Mouse (Mus musculus) megakaryocyte-erythroid progenitor cell, adult 5-6 weeks (primary cell): ENCODE data around the gene Tas1r3. TPM values are rescaled to one million over a fixed set of nuclear protein-coding genes. Genes with fewer than 3 reads are reported as not detected.

ENCODE experiments used
- ATAC-seq: replicated peaks from 2 replicates; pipeline ENCODE4 v1.8.0; 2016; ENCODE audit warnings: mild to moderate bottlenecking, inconsistent platforms; ENCODE audit not compliant: severe bottlenecking, poor library complexity, low FRiP score, low TSS enrichment
- total RNA-seq, 2 experiments: library from RNA; stranded (forward) in 1 of 2; stranded (reverse) in 1 of 2; fragments of 200-1000, 215-1000 nt in 1 of 2; fragments of >200 nt in 1 of 2; fragmentation: Nextera tagmentation in 1 of 2; gene quantifications; 2 replicates each; pipeline ENCODE4 v1.2.3; 2014 to 2017

The Tas1r3 gene
- total RNA-seq, 2 experiments from 2014 or later, result 1.2 TPM; not detected in 1

DNA sequence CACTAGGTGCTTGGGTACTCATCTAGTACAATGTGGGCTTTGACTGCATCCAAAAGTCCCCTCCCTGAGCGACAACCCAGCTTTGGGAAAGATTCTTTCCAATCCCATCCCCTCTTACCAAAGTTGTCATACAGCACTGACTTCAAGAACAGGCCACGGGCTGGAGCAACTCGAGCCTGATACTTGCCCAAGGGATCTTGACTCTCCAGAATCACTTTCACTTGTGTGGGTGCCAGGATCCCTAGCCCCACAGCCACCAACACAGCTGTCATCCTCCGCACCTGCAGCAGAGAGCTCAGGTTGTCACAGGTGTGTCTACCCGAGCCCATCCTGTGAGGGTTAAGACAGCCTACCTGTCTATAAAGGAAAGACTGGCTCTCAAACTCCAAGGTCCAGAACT lies 26.2 kb upstream of the Tas1r3 start:
- ATAC-seq, result no peak

DNA sequence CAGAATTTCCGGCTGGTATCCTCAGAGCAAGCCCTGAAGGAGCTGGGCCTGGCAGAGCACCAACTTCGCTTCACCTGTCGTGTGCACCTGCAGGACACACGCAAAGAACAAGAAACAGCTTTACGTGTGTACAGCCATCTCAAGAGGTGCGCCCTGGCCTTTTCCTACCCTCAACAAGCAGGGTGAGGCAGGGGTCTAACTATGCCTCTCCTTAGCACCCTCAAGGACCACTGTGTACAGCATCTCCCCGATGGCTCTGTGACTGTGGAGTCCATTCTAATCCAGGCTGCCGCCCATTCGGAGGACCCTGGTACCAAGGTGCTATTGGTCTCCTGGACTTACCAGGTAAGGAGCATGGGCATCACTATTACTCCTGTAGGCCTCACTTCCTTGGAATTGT lies 25.0 kb upstream of the Tas1r3 start:
- ATAC-seq, result no peak

DNA sequence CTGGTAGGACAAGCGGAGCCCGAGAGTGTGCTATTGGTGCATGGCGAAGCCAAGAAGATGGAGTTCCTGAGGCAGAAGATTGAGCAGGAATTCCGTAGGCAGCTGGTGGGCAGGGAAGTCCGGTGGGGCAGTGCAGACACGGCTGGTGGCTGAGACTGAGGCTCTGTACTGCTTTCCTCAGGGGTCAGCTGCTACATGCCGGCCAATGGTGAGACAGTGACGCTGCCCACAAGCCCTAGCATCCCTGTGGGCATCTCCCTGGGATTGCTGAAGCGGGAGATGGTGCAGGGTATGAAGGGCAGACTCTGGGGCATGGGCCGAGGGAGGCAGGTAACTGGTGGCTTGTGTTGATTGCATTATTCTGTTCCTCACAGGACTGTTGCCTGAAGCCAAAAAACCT lies 24.5 kb upstream of the Tas1r3 start:
- no peak for ATAC-seq

DNA sequence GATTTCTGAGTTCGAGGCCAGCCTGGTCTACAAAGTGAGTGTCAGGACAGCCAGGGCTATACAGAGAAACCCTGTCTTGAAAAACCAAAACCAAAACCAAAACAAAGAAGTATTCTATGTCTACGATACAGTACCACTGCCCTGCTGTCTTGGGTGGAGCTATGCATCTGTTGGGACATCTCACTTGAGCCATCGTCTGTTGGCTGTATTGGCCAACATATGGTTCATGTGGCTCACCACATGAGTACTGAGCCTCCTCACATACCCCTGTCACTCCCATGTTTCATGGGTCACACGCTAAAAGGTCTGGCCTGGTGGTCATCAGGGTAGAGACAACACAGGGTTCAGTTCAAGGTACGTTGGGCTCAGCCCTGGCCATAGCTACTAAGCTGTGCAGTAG lies 23.2 kb upstream of the Tas1r3 start:
- ATAC-seq, result no peak

DNA sequence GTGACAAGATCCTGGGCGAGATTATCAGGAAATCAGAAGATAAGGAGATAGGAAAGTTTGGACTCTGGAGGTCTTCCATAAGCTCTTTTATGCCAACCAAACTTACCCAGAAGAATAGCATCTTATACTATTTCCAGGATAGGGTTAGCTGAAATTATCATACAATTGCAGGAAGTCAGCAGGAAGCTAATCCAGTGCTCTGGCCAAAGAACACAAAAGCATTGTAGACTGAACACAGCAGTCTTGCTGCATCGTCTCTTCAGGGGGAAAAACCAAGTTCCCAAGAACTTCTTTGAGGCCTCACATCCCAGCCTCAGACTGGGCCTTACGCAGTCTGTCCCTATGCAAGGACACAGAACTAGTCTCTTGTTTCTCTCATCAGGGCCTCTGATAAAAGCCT lies 20.4 kb upstream of the Tas1r3 start:
- ATAC-seq, result no peak

DNA sequence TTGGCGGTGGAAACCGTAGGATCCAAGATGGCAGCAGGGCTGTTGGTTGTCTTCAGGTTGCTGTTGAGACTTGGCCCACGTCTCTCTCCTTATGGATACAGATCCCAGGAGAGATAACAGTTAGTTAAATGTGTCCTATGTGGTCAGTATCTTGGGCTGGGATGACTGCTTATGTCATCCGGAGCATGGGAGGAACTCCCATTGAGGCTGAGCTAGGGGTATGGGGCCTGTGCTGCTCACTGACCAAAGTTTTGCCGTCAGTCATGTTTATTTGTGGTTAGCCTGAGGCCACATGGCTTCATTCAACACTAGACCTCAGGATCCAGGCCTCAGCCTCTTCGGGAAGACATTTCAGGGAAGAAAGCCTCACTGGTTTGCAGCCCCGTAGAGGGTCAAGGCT lies 8.2 kb upstream of the Tas1r3 start:
- ATAC-seq, result no peak

DNA sequence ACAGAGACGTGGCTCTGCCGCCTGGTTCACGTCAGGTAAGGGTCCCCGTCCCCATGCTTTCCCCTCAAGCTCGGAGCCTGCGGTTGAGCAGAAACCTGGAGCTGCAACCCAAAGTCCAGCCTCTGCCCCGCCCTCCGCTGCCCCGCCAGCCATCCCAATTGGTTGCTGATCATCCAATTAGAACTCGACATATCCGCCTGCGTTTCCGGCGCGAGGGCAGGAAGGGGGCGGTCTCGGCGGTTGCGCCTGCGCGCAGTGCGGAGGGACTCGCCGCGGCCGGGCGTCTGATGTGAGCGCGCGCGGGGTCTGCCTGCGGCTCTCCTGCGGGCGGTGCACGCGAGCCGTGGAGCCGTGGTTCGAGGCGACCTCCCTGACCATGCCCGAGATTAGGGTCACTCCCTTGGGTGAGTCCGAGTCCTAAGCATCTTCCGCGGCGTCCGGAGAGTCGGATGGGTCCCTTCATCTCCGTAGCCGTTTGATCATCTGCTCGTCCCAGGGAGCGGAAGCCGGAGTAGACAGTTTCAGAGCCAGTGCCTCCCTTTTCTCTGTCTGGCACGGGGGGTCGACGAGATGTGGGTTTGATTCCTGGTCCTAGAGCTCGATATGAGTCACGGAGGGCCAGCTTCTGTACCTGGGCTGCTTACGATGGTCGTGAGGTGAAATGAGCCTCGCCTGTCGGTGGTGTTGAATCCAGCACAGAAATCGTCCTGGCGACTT lies 6.3 kb upstream of the Tas1r3 start, which contains the start of the genes Cptp and Ints11:
TSS of gene Cptp (minus strand) at position 124 of the 717 bp plus-strand sequence.
TSS of gene Ints11 (plus strand) at position 230 of the 717 bp plus-strand sequence.
- peak; percentile 94 for ATAC-seq

DNA sequence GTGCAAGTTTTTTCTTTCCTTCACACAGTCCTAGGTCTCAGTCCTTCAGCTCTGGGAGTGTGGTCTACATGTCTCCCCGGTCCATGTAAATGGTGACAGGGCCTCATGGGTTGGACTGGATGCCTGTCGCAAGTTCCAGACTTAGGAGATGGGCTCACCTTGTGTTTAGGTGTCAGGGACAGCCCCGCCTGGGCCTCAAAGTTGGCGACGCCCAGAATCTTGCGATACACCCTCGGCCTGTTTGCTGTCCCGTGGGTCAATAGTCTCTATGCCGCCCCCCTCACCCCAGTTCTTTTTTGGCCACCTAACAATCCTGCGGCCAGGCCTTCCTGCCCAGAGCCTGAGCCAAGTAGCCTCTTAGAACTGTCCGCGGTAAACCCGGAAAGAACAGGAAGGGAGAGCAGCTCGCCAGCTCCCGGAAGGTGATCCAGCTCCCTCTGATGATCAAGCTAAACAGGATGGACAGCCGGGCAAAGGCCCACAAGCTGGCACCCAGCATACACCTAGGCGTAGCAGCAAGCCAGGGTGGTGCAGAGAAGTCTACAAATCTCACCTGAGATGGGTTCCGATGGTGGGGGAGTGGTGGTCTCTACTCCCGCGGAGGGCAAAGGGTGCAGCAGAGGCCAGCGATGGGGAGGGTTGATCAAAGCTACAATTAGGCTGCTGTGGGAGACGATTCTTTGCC lies 5.6 kb upstream of the Tas1r3 start:
- peak; percentile 36 for ATAC-seq

DNA sequence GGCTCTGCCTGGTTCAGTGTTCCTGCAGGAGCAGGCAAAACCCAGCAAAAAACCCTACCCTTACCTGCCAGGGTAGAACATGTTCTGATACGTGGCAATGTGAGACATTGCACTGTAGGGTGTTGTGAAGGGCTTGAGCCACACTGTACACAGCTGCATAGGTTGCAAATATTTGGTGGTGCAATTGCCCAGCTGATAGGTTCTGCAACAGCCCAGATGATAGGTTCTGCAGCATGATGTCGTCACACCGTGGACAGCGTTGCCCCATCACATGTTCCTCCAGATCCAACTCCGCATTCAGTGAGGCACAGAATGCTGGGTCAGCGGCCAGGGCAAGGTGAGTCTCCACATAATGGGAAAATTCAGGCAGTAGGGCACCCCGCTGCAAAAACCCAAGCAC lies 1.4 kb downstream of the Tas1r3 start:
- ATAC-seq, result no peak

DNA sequence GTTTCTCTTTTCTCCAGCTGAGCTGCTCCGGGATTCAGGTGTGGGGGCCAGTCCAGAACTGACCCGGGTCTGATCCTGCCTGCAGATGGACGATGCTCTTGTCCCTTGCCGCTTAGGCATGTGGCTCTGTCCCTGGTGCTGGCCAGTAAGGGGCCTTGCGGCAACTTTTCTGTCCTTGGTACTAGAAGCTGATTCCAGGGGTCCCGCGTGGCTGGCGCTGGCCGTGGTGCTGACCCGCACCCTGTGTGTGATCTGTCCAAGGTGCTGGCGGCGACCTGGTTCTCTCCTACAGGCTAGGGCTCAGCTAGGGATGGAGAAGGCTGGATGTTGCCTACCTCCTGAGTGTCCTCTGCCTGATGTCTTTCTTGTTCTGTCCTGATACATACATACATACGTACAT lies 3.8 kb downstream of the Tas1r3 start:
- peak; percentile 32; the same call in 1 of the 2 replicates for ATAC-seq

DNA sequence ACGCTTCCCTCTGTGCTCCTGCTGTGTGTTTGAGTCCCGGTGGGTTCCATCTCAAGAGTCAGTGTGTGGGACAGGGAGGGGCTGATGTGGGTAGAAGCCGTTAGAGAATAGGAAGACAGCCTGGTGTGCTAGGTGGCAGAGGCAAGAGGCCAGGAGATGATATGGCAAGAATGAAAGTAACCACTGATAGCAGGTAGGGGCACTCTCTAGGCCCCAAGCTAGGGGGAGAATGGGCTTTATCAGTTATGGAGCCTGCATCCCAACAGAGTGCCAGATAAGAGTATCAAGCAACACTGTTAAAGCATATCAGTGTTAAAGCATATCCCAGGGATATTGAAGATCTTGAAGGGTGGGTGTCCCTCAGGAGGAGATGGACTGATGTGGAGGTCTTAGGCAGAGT lies 6.3 kb downstream of the Tas1r3 start:
- 0 out of 2 replicates have a peak, but pooled peaks have one; percentile 17 for ATAC-seq

DNA sequence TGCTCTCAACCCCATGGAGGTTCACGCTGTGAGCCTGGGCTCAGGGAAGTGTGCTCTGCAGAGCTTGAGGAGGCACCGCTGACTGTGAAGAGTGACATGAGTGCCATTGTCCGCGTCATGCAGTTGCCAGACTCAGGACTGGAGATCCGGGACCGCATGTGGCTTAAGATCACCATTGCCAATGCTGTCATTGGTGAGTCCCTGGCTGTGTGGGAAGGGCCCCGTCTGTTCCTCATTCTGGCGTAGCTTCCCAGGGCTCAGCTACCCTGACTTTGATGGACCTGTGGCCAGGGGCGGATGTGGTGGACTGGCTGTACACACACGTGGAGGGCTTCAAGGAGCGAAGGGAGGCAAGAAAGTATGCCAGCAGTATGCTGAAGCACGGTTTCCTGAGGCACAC lies 7.1 kb downstream of the Tas1r3 start:
- ATAC-seq, result no peak

DNA sequence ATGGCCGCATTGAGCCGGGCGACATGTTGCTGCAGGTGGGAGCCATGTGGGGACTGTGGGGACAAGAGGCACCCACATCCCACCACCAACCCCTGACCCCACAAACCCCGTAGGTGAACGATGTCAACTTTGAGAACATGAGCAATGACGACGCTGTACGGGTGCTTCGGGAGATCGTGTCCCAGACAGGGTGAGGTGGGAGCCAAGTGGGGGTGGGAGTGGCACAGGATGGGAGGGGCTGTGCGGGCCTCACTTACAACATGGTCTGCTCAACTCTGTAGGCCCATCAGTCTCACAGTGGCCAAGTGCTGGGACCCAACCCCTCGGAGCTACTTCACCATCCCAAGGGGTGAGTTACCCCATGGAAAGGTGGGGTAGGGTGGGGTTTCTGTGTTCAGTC lies 8.2 kb downstream of the Tas1r3 start:
- ATAC-seq, result no peak

DNA sequence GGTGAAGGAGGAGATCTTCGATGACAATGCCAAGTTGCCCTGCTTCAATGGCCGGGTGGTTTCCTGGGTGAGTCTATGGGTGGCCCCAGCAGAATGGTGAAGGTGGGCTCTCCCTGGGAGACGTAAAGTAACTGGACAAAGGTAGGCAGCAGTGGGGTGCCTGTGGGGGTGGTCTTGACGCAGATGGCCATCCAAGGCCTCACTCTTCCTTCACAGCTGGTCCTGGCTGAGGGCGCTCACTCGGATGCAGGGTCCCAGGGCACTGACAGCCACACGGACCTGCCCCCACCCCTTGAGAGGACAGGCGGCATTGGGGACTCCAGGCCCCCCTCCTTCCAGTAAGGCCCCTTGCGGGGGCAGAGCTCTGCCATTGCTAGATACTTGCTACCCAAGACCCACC lies 9.7 kb downstream of the Tas1r3 start:
- no peak for ATAC-seq

DNA sequence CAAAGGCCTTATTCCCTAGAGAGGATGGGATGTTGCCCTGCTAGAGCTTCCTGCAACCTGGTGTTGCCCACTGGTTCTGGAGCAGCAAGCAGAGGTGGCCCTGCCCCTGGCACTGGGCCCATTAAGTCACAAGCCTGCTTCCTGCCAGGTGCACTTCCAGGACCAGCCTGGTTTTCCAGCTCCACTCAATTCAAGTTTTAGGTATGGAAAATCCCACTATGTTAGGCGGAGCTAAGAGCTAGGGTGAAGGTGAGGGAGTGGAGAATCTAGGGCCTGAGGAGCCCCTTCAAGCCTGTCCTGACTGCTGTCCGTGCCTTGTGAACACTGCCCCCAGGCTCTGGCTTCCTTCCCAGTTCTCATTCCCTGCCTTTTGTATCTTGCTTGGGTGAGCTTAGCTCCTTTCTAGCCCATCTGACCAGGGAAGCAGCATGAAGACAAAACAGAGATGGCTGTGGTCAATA lies 11.2 kb downstream of the Tas1r3 start:
- ATAC-seq, result no peak

DNA sequence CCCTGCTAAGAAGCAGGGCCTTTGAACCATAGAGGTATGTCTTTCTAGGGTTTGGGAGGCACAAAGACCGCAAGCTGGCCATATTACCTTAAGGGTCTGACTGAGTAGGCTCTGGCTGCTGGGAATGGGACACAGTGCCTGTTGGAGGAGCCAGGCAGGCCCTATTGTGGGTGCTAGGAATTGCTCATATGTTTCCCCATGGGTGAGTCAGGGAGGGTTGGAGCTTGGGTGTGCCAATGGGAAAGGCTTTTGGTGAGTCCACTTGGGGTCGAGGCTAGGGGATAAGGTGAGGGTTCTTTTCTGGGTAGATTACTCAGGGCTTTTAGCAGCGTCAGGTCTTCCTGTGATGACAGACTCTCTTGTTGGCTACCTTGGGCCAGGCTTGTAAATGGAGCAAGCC lies 11.8 kb downstream of the Tas1r3 start:
- ATAC-seq, result no peak

DNA sequence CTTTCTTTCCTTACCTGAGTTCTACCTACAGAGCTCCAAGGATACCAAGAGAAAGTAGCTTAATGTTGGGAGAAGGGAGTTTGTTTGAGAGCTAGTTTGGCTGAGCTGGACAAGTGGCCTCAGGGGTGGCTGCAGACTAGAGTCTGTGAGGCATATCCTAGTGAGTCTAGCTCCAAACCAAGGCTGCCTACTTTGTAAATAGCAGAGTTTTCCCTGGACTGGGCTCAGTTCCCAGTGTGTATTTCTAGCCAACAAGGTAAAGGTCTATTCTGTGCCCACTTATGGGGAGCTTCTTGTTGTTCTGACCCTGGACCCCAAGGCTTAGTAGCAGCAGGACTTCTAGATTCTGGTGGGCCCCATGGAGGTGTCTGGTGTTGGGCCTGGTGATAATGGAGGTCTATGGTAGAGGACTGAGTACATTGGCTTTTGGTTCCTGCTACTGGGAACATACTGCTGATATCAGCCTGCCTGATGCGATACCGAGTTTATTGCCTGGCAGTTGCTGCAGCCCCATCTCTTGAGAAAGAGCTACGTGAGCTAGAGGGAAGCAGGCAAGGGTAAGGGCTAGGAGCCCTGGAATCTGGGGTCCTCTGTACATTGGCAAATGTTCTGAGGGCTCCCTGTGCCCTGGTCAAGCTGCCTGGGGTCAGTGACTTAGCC lies 13.2 kb downstream of the Tas1r3 start:
- ATAC-seq, result no peak

DNA sequence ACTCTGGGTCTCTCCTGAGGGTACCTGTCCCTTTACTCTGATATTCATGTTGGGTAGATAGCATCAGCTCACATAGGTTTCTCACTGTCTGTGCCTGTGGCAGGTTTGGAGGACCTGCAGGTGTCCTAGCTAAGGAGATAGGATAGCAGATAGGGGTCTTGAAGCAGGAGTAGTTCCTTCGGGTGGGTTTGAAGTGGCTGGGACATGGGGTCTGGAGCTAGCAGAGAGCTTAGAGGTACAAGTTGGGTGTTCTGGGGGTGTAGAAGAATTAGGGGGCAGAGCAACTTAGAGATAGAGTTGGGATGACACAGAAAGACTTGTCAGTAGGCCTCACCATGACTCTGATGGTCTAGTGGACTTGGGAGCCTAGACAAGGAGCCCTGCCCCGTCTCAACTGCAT lies 13.8 kb downstream of the Tas1r3 start:
- no peak for ATAC-seq

DNA sequence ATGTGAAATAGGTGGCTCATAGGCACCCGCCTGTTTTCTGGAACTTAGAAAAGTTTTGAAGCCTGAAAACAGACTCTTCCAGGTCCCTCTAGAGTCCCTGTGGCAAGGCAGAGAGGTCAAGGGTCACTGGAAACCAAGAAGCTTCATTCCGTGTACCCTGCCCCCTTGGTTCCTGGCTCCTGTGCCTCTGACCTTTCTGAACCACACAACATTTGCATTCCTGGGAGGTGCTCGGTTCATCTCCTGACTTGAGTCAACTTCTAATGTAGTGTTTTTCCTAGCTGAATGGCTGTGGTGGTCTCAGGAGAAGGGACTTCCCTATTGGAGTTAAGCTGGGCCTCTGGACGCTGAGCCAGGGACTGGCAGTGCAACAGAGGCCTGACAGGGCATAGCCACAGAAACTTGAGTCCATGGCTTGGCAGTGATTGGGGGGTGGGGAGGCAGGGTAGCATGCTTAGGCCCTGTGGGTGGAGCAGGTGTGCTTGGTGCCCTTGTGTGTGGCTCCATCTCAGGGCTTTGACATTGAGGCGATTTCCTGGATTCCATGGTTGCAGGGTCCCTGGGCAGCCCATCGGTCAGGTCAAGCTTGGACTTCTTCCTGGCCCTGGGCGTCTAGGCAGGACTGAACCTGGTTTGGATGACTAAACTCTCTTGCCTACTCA lies 14.6 kb downstream of the Tas1r3 start:
- ATAC-seq, result 0 out of 2 replicates have a peak, but pooled peaks have one; percentile 13
